Mouse (Mus musculus) bone marrow macrophage, adult 2 months (primary cell): ENCODE measurements around the gene Fam181a. TPM values are rescaled to one million over a fixed set of nuclear protein-coding genes. Genes with fewer than 3 reads are reported as not detected.

Experiments used
- H3K27ac ChIP-seq: 2 replicates; pipeline ENCODE4 v1.5.1; 2012; ENCODE audit warnings: low read depth, low read length; ENCODE audit not compliant: insufficient read depth
- H3K4me1 ChIP-seq: 2 replicates; pipeline ENCODE4 v1.6.1; 2012; ENCODE audit warnings: low read length; ENCODE audit not compliant: control insufficient read depth, insufficient read depth
- H3K4me3 ChIP-seq: 2 replicates; pipeline ENCODE4 v1.5.1; 2012; ENCODE audit warnings: mild to moderate bottlenecking, low read length, moderate library complexity; ENCODE audit not compliant: insufficient read depth
- CTCF ChIP-seq: IDR thresholded peaks from 2 replicates; pipeline ENCODE4 v1.5.1; 2012; ENCODE audit warnings: low read depth, mild to moderate bottlenecking, low read length, moderate library complexity
- POLR2A ChIP-seq: IDR thresholded peaks from 2 replicates; pipeline ENCODE4 v1.6.1; 2012; ENCODE audit warnings: mild to moderate bottlenecking, low read depth, low read length, borderline replicate concordance
- polyA plus RNA-seq: library from polyadenylated mRNA; stranded (reverse); fragments of >200 nt; gene quantifications from 2 replicates; pipeline ENCODE4 v1.2.4, GENCODE M21; 2012; ENCODE audit not compliant: missing spikeins, insufficient read depth, insufficient read length

Fam181a gene
- polyA plus RNA-seq, 1 experiment, result not detected

DNA sequence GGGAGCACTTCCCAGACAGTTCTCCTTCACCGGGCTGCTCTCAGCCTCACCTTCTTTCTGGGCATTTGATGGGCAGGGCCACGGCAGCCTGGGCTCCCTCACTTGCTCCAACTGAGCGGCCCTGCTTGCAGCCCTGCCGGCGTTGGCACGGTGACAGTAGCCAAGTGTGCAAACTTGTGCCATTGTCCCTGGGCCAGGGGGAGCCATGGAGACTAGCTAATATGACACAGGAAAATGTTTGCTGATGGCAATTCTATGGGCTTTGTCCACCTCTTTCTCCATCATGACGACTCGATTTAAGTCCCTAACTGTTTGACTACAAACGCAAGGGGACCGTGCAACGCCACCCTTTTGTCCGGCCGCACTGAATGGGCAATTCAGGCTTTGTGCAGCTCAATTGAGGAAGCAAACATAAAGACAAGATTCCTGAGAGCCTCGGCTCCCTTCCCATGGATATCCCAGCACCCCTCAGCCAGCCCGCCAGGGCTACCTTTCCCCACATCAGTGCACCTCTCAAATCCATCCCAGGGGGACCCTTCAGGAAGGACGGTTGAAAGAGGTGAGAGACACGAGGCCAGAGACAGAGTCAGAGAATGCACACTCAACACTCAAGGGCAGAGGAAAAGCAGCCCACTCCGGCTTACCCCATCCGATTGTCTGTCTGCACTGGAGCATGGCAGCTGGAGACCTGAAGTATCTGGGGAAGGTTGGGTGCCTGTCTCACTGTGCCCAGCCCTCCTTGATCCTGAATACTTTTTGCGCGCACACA lies 3.3 kb downstream of the Fam181a start:
- Histone ChIP-seq H3K27ac (no peak overlapping the region), H3K4me3 (no peak overlapping the region), H3K4me1 (no peaks in the 10 kb centered on the region)
- TF ChIP-seq CTCF (no peak), POLR2A (no peak)

DNA sequence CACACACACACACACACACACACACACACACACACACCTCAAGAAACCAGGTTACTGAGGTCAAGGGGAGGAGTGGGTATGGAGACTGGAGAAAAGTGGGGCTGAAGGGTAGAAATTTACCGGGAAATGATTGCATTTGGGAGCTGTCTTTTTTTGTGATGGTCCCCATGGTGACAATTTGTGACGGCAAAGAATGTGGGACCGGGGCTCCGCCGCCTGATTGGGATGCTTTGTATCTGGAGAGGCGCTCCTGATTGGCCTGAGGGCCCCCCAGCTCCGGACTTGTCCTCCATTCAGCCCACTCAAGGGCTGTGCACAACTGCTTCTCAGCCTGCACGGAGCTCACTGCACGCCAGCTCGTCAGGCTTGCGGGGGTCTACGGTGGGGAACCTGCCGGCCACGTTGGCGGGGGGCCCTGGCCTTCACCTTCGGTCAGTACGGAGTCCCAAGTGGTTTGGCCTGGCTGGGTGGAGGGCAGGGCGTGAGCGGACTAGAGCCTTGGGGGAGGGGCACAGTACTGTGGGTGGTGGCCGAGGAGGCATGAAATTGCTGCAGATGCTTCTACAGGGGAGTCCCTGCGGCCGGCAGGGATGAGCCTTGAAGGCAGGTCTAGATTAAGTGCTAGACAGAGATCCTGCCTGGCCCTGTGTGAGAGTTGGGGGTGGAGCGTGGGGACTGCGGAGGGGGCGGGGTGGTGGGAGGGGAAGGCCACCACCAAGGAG lies 4.0 kb downstream of the Fam181a start:
- H3K4me1 ChIP-seq, result no peaks in the 10 kb centered on the region

DNA sequence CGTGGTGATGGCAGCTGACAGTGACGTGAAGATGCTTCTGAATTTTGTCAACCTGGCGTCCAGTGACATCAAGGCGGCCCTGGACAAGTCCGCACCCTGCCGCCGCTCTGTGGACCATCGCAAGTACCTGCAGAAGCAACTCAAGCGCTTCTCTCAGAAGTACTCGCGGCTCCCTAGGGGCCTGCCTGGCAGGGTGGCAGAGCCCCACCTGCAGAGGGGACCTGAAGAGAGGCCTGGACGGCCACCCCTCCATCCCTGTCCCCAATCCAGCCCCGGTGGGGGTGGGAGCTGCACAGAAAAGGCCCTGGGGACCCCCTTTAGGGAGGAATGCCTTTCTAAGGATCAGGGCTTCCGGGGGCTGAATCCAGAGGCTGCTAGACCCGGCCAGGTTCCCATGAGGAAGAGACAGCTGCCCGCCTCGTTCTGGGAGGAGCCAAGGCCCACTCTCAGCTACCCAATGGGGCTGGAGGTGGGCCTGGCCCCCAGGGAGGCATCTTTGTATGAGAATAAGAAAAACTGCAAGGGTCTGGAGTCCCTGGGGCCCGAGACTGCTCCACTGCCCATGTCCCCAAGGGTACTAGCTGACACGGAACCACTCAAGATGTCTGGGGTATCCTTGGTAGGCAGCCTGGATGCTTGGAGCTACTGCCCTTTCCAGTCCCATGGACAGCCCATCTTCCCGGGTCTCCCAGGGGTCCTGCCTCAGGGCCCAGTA lies 5.2 kb downstream of the Fam181a start:
- TF ChIP-seq POLR2A (no peak), CTCF (no peak)
- Histone ChIP-seq H3K4me1 (no peaks in the 10 kb centered on the region), H3K27ac (no peak overlapping the region), H3K4me3 (no peak overlapping the region)

More for the DNA sequence above, 4.0 kb downstream of the Fam181a start:
- TF ChIP-seq POLR2A (no peak), CTCF (no peak)
- Histone ChIP-seq H3K4me3 (no peak overlapping the region), H3K27ac (no peak overlapping the region)

DNA sequence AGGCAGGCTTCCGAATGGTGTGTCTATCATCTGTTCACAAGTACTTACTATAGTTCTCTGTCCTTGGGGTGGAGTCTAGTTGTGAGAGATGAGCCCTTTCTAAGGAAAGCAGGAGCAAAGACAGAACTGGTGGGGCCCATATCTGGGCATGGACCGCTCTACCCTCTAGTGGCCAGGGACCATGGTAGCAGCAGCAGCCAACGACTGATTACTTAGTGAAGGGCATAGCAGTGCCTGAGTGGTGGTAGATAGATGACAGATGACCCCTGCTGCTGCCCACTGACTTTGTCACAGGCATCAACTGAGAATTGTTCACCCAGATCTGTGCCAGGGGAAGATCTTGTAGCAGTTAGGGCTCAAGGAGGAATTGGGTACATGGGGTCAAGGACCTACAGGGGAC lies 12.0 kb downstream of the Fam181a start:
- peak; percentile 51; the same call in 1 of the 2 replicates for TF ChIP-seq CTCF
- no peak for TF ChIP-seq POLR2A
- H3K4me3 ChIP-seq, result no peak overlapping the region
- no peak overlapping the region for H3K27ac ChIP-seq
- H3K4me1 ChIP-seq, result peaks cover 23% of the 10 kb centered on the region

DNA sequence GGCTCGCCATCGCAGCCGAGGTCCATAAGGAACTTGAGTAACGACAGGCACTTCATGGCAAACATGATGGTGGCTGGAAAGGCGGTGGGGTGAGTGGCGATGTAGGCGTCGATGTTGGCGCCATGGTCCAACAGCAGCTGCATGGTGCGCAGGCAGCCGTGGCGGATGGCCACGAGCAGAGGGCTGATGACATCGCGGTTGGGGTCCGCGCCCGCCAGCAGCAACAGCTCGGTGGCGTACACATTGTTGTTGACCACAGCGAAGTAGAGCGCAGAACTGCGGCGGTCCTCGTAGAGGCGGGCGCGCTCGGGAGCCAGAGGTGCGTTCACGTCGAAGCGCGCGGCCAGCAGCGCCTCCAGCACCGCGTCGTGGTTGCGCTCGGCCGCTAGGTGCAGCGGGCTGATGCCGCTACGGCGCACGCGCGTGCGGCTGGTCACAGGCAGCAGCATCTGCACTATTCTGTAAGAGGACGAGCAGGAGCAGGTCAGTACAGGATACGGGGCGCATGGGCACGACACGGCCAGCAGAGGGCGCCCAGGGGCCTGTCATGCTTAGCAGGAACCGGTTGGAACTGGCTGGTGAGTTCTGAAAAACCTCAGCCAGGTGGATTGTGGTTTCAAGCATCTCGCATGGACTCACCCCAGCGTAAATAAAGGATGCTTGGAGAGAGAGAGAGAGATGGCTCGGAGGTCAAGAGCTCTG lies 14.5 kb downstream of the Fam181a start:
- Histone ChIP-seq H3K4me3 (peak overlapping the region; percentile 21), H3K27ac (no peak overlapping the region), H3K4me1 (peaks cover 23% of the 10 kb centered on the region)
- TF ChIP-seq CTCF (peak; percentile 95), POLR2A (no peak)

DNA sequence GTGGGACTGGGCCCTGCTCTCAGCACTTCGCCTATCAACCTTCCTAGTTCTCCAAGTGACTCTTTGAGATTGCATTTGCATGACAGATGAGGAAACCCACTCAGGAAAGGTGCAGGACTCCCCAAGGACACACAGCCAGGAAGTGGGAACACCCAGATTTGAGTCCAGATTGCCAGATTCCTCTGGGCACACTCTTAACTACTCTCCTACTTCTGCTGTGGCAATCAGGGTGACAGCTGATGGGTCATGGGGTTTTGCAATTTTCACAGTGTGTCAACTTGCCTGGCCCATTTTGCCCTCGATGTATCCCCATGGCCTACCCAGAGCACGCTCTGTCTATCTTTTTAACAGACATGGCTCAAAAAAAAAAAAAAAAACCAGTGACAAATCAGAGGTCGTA lies 15.8 kb downstream of the Fam181a start:
- Histone ChIP-seq H3K27ac (no peak overlapping the region; the same call in 1 of the 2 replicates), H3K4me3 (no peak overlapping the region), H3K4me1 (peaks cover 23% of the 10 kb centered on the region)
- TF ChIP-seq POLR2A (no peak), CTCF (no peak)

DNA sequence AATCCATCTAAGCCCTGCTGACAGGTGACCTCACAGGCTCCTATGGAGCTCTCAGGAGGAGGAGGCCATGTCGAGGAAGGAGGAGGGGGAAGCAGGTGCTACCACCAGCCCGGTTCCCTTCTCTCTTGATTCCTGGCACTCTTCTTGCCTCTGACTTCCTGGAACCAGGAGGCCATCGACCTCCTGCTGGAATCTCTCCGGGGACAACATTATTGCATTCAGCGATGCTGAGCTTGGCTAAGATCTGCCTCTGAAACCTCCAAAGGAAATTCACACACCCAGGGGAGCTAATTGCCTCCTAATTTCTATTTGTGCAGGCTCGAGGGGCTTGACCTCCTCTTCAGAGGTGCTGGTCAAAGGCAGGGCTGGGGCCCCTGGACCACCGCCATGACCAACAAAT lies 16.3 kb downstream of the Fam181a start:
- H3K27ac ChIP-seq, result no peak overlapping the region
- H3K4me1 ChIP-seq, result peaks cover 29% of the 10 kb centered on the region
- TF ChIP-seq CTCF, result no peak
- TF ChIP-seq POLR2A, result no peak
- H3K4me3 ChIP-seq, result no peak overlapping the region

DNA sequence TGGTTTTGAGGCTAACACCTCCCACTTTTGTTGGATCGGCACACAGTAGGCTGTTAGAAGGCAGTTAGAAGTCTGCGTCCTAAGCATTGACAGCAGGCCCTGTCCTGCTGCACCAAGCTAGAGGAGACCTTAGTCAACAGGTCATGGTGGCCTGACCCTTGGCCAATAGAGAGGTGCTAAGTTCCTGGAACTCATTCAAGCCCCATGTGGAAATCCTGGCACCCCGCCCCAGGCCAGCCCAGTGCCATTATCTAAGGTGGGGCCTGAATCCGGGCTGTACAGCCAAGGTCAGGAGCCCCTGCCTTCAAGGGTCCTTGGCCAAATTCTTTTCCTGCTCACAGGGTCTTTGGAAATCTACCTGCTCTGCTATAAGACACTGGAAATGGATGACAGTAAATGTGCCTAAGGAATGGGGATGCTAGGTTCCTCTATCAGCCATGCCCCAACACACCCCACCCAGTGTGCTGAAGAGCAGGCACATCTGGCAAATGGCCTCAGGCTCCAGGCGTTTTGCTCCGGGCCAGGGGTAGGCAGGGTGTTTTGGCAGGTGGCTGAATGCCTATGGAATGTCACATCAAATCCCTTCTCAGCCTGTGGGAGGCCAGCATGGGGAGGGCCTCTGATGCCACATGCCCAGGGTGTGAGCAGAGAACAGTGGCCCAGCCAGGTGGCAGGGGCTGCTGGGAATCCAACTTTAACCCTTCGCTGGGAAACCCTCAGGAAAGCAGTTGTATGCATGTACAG lies 17.8 kb downstream of the Fam181a start:
- no peak for TF ChIP-seq POLR2A
- TF ChIP-seq CTCF, result no peak
- no peak overlapping the region for H3K4me3 ChIP-seq
- H3K27ac ChIP-seq, result no peak overlapping the region
- peaks cover 42% of the 10 kb centered on the region for H3K4me1 ChIP-seq

DNA sequence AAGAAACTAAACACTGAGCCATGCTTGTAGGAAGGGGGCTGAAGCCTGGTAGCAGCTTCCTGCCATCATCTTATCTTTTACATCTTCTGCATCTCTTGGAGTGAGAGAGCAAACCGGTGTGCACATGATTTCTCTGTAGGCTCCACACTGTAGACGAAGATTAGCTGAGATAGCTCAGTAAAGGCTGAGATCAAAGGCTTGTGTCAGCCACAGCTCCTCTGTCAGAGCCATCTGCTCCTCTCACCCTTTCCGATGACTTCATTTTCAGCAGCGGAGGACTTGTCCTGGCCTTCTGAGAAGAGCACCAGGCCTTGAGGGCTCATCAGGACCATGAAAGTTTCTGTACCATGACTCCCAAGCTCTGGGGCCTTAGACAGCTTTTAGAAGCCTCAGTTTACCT lies 20.7 kb downstream of the Fam181a start:
- Histone ChIP-seq H3K27ac (no peak overlapping the region), H3K4me3 (no peak overlapping the region), H3K4me1 (peaks cover 42% of the 10 kb centered on the region)
- TF ChIP-seq CTCF (no peak), POLR2A (no peak)
